In genomic region chr11:84258053-84258710, GRCm38 (mm10) we compare ENCODE assay signal across 16 mouse cellular contexts.
"Had no signal": no experiment of that assay in that cellular context is flagged by ENCODE, and none has a peak within 500 bp of the region (broad histone marks: within the 10 kb centered on the region; RNA-seq: fewer than 3 reads in every experiment).

No protein-coding gene starts in this region.

- H3K9ac ChIP-seq: limb, embryonic 13.5 days; midbrain, embryonic 15.5 days; neural tube, embryonic 13.5 days had no signal

- H3K27me3 ChIP-seq: limb, embryonic 13.5 days; midbrain, embryonic 15.5 days; neural tube, embryonic 13.5 days had no signal

- ATAC-seq: hindbrain, postnatal 0 days; midbrain, embryonic 15.5 days had no signal

- DNase-seq: kidney, adult 11 months; kidney, adult 9 months; kidney, postnatal 4 days; left cerebral cortex, postnatal 4 days; retina, postnatal 1 day; right cerebral cortex, postnatal 4 days; spleen, adult 18-20 months; thymus, adult 18-20 months; thymus, postnatal 25 days had no signal

- H3K9me3 ChIP-seq: limb, embryonic 13.5 days; midbrain, embryonic 15.5 days; neural tube, embryonic 13.5 days had no signal

- H3K4me3 ChIP-seq: layer of hippocampus, adult 2 months; limb, embryonic 13.5 days; midbrain, embryonic 15.5 days; neural tube, embryonic 13.5 days had no signal

- H3K4me1 ChIP-seq: limb, embryonic 13.5 days; midbrain, embryonic 15.5 days; neural tube, embryonic 13.5 days had no signal

- H3K4me2 ChIP-seq: limb, embryonic 13.5 days; midbrain, embryonic 11.5 days; midbrain, embryonic 15.5 days; neural tube, embryonic 13.5 days had no signal

- H3K27ac ChIP-seq: hindbrain, postnatal 0 days; kidney, postnatal 0 days; layer of hippocampus, adult 2 months; limb, embryonic 13.5 days; midbrain, embryonic 15.5 days; neural tube, embryonic 13.5 days had no signal
